Mouse (Mus musculus) Patski (cell line): Measurements from ENCODE around the gene Sms. TPM values are rescaled to one million over a fixed set of nuclear protein-coding genes. Genes with fewer than 3 reads are reported as not detected.

Experiments
- ATAC-seq: fragments of 100-300 bp; one replicate; pipeline ENCODE4 v1.8.0; 2021
- CTCF ChIA-PET: fragments of 350-600 bp; sonication (Branson Sonifier 250); formaldehyde crosslinking; loops from one replicate; lab custom pipeline; 2022; ENCODE audit warnings: inconsistent platforms; lab: Charles Lee
- POLR2A ChIA-PET: fragments of 350-600 bp; sonication (Branson Sonifier 250); formaldehyde crosslinking; loops from one replicate; lab custom pipeline; 2022; ENCODE audit warnings: antibody characterized with exemption, inconsistent platforms; lab: Charles Lee
- DNase-seq: peaks from one replicate; pipeline ENCODE4 v3.0.0-alpha.2; 2011; ENCODE audit warnings: low read depth, low spot score
- H3K27me3 ChIP-seq: fragments of 371-371 bp; one replicate; pipeline ENCODE4 v1.5.1; 2021
- CTCF ChIP-seq: fragments of 100-300 bp; IDR thresholded peaks from one replicate; pipeline ENCODE4 v1.5.1; 2021
- in situ Hi-C: fragments of 300-500 bp; cut with MboI; formaldehyde crosslinking; loops from 3 replicates; pipeline ENCODE4 v1.11.1; 2018; ENCODE audit warnings: low pct_unique_long_range_greater_than_20kb, mixed read lengths
- polyA plus RNA-seq: library from polyadenylated mRNA; unstranded; gene quantifications from one replicate; pipeline ENCODE4 v1.2.3, GENCODE M21; 2021

Sms gene
- polyA plus RNA-seq, 1 experiment from 2014 or later: 23.4 TPM

- TF ChIP-seq CTCF: peak; percentile 90
- in situ Hi-C loops: loop anchor here (25.0 kb wide), 1 partner anchor 1817 kb away; no protein-coding TSS in a partner anchor
- peak; percentile 76 for ATAC-seq
Measured at GRCm38 (mm10) chrX:157454430-157454829, 37.7 kb downstream of the Sms start.

GRCm38 (mm10) chrX:157449000-157449399 is 43.1 kb downstream of the Sms start:
- ChIA-PET CTCF (no interaction called here), POLR2A (no interaction called here)
- DNase-seq (no peak), ATAC-seq (no peak)
- in situ Hi-C loops: no loop called here
- peaks cover 22% of the 10 kb centered on the region for H3K27me3 ChIP-seq
- TF ChIP-seq CTCF: no peak

More at GRCm38 (mm10) chrX:157454430-157454829, 37.7 kb downstream of the Sms start:
- POLR2A ChIA-PET: no interaction called here
- DNase-seq: no peak
- H3K27me3 ChIP-seq: peaks cover 4% of the 10 kb centered on the region
- CTCF ChIA-PET: interaction anchor here (0.8 to 1.6 kb wide), 5 partner anchors 10 to 1811 kb away, joined by 3 to 4 read pairs (median 3); no protein-coding TSS in a partner anchor

- TF ChIP-seq CTCF: no peak
- in situ Hi-C loops: no loop called here
Measured at GRCm38 (mm10) chrX:157447431-157447830, 44.7 kb downstream of the Sms start.

GRCm38 (mm10) chrX:157434768-157435167 is 57.3 kb downstream of the Sms start:
- peaks cover 6% of the 10 kb centered on the region for H3K27me3 ChIP-seq
- in situ Hi-C loops: no loop called here
- ATAC-seq (no peak), DNase-seq (no peak)
- ChIA-PET POLR2A (no interaction called here), CTCF (no interaction called here)
- TF ChIP-seq CTCF: no peak

More at GRCm38 (mm10) chrX:157447431-157447830, 44.7 kb downstream of the Sms start:
- ChIA-PET POLR2A (no interaction called here), CTCF (no interaction called here)
- DNase-seq: no peak
- peaks cover 22% of the 10 kb centered on the region for H3K27me3 ChIP-seq
- no peak for ATAC-seq

- ChIA-PET CTCF (no interaction called here), POLR2A (no interaction called here)
- in situ Hi-C loops: no loop called here
- DNase-seq (no peak), ATAC-seq (no peak)
- TF ChIP-seq CTCF: no peak
- H3K27me3 ChIP-seq: peaks cover 9% of the 10 kb centered on the region
Measured at GRCm38 (mm10) chrX:157419451-157419850, 72.6 kb downstream of the Sms start.

- ChIA-PET POLR2A (no interaction called here), CTCF (no interaction called here)
- ATAC-seq (no peak), DNase-seq (no peak)
- peaks cover 20% of the 10 kb centered on the region for H3K27me3 ChIP-seq
- no peak for TF ChIP-seq CTCF
- in situ Hi-C loops: no loop called here
Measured at GRCm38 (mm10) chrX:157415212-157415611, 76.9 kb downstream of the Sms start, which contains the start of gene Phex. Phex (minus strand) TSS chrX:157415312.

GRCm38 (mm10) chrX:157404919-157405318 is 87.2 kb downstream of the Sms start:
- ChIA-PET CTCF (no interaction called here), POLR2A (no interaction called here)
- ATAC-seq (no peak), DNase-seq (no peak)
- H3K27me3 ChIP-seq: peaks cover 3% of the 10 kb centered on the region
- no peak for TF ChIP-seq CTCF
- in situ Hi-C loops: no loop called here

Other genes with a start within 250 kb of the Sms start
- gene Phex, start 77.0 kb downstream of the Sms start, polyA plus RNA-seq: 0.06 TPM
- 1.2 TPM for gene Yy2, start 76.7 kb upstream of the Sms start, polyA plus RNA-seq
- 30.9 TPM for gene Mbtps2, start 106.4 kb upstream of the Sms start, polyA plus RNA-seq
- not detected for gene Smpx, start 206.6 kb upstream of the Sms start, polyA plus RNA-seq